Mouse (Mus musculus) intestine, embryonic 15.5 days (tissue): ENCODE measurements around the gene Ccdc9. TPM values are rescaled to one million over a fixed set of nuclear protein-coding genes. Genes with fewer than 3 reads are reported as not detected.

Experiments
- ATAC-seq: fragments of 200-750 bp; cut with Nextera tagmentation; 2 replicates; pipeline ENCODE4 v1.8.0; 2017; ENCODE audit warnings: moderate TSS enrichment, moderate library complexity
- H3K27ac ChIP-seq: fragments of 300-500 bp; sonication (generic); 2 replicates; pipeline ENCODE4 v1.5.1; 2015; ENCODE audit warnings: mild to moderate bottlenecking, inconsistent platforms
- H3K27me3 ChIP-seq: fragments of 300-500 bp; sonication (generic); replicated peaks from 2 replicates; pipeline ENCODE4 v1.6.1; 2015; ENCODE audit warnings: inconsistent platforms
- H3K36me3 ChIP-seq: fragments of 300-500 bp; sonication (generic); 2 replicates; pipeline ENCODE4 v1.6.1; 2015; ENCODE audit warnings: inconsistent platforms
- H3K4me1 ChIP-seq: fragments of 300-500 bp; sonication (generic); replicated peaks from 2 replicates; pipeline ENCODE4 v1.6.1; 2015; ENCODE audit warnings: inconsistent platforms
- H3K4me2 ChIP-seq: fragments of 300-500 bp; sonication (generic); replicated peaks from 2 replicates; pipeline ENCODE4 v1.6.1; 2015; ENCODE audit warnings: mild to moderate bottlenecking, inconsistent platforms
- H3K4me3 ChIP-seq: fragments of 300-500 bp; sonication (generic); replicated peaks from 2 replicates; pipeline ENCODE4 v1.5.1; 2015; ENCODE audit warnings: inconsistent platforms
- H3K9ac ChIP-seq: fragments of 300-500 bp; sonication (generic); 2 replicates; pipeline ENCODE4 v1.6.1; 2015; ENCODE audit warnings: inconsistent platforms
- H3K9me3 ChIP-seq: fragments of 300-500 bp; sonication (generic); 2 replicates; pipeline ENCODE4 v1.6.1; 2016; ENCODE audit warnings: inconsistent platforms
- WGBS: fragments of 180-500 bp; shearing (Covaris S2); methylation state at CpG from one replicate; pipeline ENCODE4 v1.1.7; 2015; 5-methylcytosine and 5-hydroxymethylcytosine counted together
- polyA plus RNA-seq: library from polyadenylated mRNA; unstranded; fragments of >200 nt; fragmentation: Nextera tagmentation; extraction: Ambion mirVana; gene quantifications from 2 replicates; pipeline ENCODE4 v1.2.1, GENCODE M21; 2015

Gene Ccdc9
- 23.3 and 24.7 TPM in 2 replicates for polyA plus RNA-seq

- Histone ChIP-seq H3K36me3 (peaks cover 25% of the 10 kb centered on the region), H3K4me1 (peaks cover 12% of the 10 kb centered on the region), H3K9me3 (no peaks in the 10 kb centered on the region), H3K4me2 (peak within 1 kb of the TSS; percentile 64), H3K27me3 (no peaks in the 10 kb centered on the region), H3K4me3 (peak within 1 kb of the TSS; percentile 62), H3K9ac (peak within 1 kb of the TSS; percentile 64), H3K27ac (peak within 1 kb of the TSS; percentile 95)
- peak; percentile 93 for ATAC-seq
- WGBS, result under 1% methylated on average over 70 of the region's 70 CpGs
Measured at GRCm38 (mm10) chr7:16286026-16286961, at the start of gene Ccdc9. TSS of gene Ccdc9 (minus strand) at chr7:16286795.

- no peak overlapping the region for H3K4me3 ChIP-seq
- no peak for ATAC-seq
- 60% methylated on average over 3 of the region's 3 CpGs for WGBS
- peaks cover 27% of the 10 kb centered on the region for H3K36me3 ChIP-seq
- H3K9ac ChIP-seq, result no peak overlapping the region
- H3K9me3 ChIP-seq, result no peaks in the 10 kb centered on the region
- H3K27me3 ChIP-seq, result no peaks in the 10 kb centered on the region
- H3K4me2 ChIP-seq, result no peak overlapping the region
- H3K27ac ChIP-seq, result no peak overlapping the region
- H3K4me1 ChIP-seq, result peaks cover 4% of the 10 kb centered on the region
Measured at GRCm38 (mm10) chr7:16329146-16329545, 42.6 kb upstream of the Ccdc9 start.

- no peaks in the 10 kb centered on the region for H3K27me3 ChIP-seq
- H3K4me3 ChIP-seq, result no peak overlapping the region
- ATAC-seq, result peak; percentile 32; the same call in 1 of the 2 replicates
- H3K36me3 ChIP-seq, result peaks cover 21% of the 10 kb centered on the region; the same call in 1 of the 2 replicates
- WGBS, result 92% methylated on average over 2 of the region's 2 CpGs
- 0 out of 2 replicates have a peak overlapping the region, but pooled peaks have one; percentile 3 for H3K27ac ChIP-seq
- H3K4me1 ChIP-seq, result peaks cover 4% of the 10 kb centered on the region
- H3K9me3 ChIP-seq, result no peaks in the 10 kb centered on the region
- H3K4me2 ChIP-seq, result no peak overlapping the region
- no peak overlapping the region for H3K9ac ChIP-seq
Measured at GRCm38 (mm10) chr7:16326607-16326971, 40.0 kb upstream of the Ccdc9 start.

- peak overlapping the region; percentile 55; the same call in 1 of the 2 replicates for H3K27ac ChIP-seq
- no peak overlapping the region for H3K9ac ChIP-seq
- peak; percentile 87 for ATAC-seq
- peaks cover 4% of the 10 kb centered on the region for H3K4me1 ChIP-seq
- WGBS, result 25% methylated on average over 8 of the region's 8 CpGs
- no peak overlapping the region for H3K4me3 ChIP-seq
- H3K36me3 ChIP-seq, result peaks cover 21% of the 10 kb centered on the region; the same call in 1 of the 2 replicates
- no peaks in the 10 kb centered on the region for H3K9me3 ChIP-seq
- no peak overlapping the region for H3K4me2 ChIP-seq
- H3K27me3 ChIP-seq, result no peaks in the 10 kb centered on the region
Measured at GRCm38 (mm10) chr7:16325920-16326606, 39.5 kb upstream of the Ccdc9 start.

- no peak overlapping the region for H3K4me2 ChIP-seq
- peaks cover 13% of the 10 kb centered on the region; the same call in 1 of the 2 replicates for H3K36me3 ChIP-seq
- H3K4me1 ChIP-seq, result peaks cover 4% of the 10 kb centered on the region
- H3K27me3 ChIP-seq, result no peaks in the 10 kb centered on the region
- no peak overlapping the region for H3K4me3 ChIP-seq
- no peak for ATAC-seq
- WGBS, result 76% methylated on average over 7 of the region's 7 CpGs
- H3K9ac ChIP-seq, result no peak overlapping the region
- no peak overlapping the region for H3K27ac ChIP-seq
- H3K9me3 ChIP-seq, result no peaks in the 10 kb centered on the region
Measured at GRCm38 (mm10) chr7:16324661-16325060, 38.1 kb upstream of the Ccdc9 start.

GRCm38 (mm10) chr7:16320479-16320878, 33.9 kb upstream of the Ccdc9 start:
- H3K4me1 ChIP-seq, result no peaks in the 10 kb centered on the region
- no peak overlapping the region for H3K9ac ChIP-seq
- no peak overlapping the region for H3K4me2 ChIP-seq
- H3K27ac ChIP-seq, result no peak overlapping the region
- WGBS, result 87% methylated on average over 6 of the region's 6 CpGs
- no peak overlapping the region for H3K4me3 ChIP-seq
- no peaks in the 10 kb centered on the region for H3K27me3 ChIP-seq
- no peaks in the 10 kb centered on the region for H3K9me3 ChIP-seq
- H3K36me3 ChIP-seq, result no peaks in the 10 kb centered on the region
- ATAC-seq, result no peak

- Histone ChIP-seq H3K4me1 (peaks cover 3% of the 10 kb centered on the region), H3K9ac (no peak overlapping the region), H3K27me3 (no peaks in the 10 kb centered on the region), H3K36me3 (no peaks in the 10 kb centered on the region), H3K27ac (no peak overlapping the region), H3K4me2 (no peak overlapping the region), H3K9me3 (no peaks in the 10 kb centered on the region), H3K4me3 (no peak overlapping the region)
- no peak for ATAC-seq
- WGBS, result 93% methylated on average over 4 of the region's 4 CpGs
Measured at GRCm38 (mm10) chr7:16319216-16319615, 32.6 kb upstream of the Ccdc9 start.

- WGBS, result 73% methylated on average over 14 of the region's 14 CpGs
- H3K27me3 ChIP-seq, result no peaks in the 10 kb centered on the region
- ATAC-seq, result no peak
- H3K9ac ChIP-seq, result no peak overlapping the region
- H3K9me3 ChIP-seq, result no peaks in the 10 kb centered on the region
- no peak overlapping the region for H3K27ac ChIP-seq
- no peaks in the 10 kb centered on the region for H3K36me3 ChIP-seq
- H3K4me3 ChIP-seq, result no peak overlapping the region
- H3K4me2 ChIP-seq, result no peak overlapping the region
- peaks cover 19% of the 10 kb centered on the region for H3K4me1 ChIP-seq
Measured at GRCm38 (mm10) chr7:16317094-16317493, 30.5 kb upstream of the Ccdc9 start.

- no peak for ATAC-seq
- no peak overlapping the region for H3K4me3 ChIP-seq
- H3K4me2 ChIP-seq, result no peak overlapping the region
- H3K9me3 ChIP-seq, result no peaks in the 10 kb centered on the region
- WGBS, result 46% methylated on average over 4 of the region's 4 CpGs
- H3K36me3 ChIP-seq, result no peaks in the 10 kb centered on the region
- no peaks in the 10 kb centered on the region for H3K27me3 ChIP-seq
- H3K4me1 ChIP-seq, result peaks cover 35% of the 10 kb centered on the region
- 0 out of 2 replicates have a peak overlapping the region, but pooled peaks have one; percentile 6 for H3K27ac ChIP-seq
- H3K9ac ChIP-seq, result no peak overlapping the region
Measured at GRCm38 (mm10) chr7:16315222-16315759, 28.7 kb upstream of the Ccdc9 start.

- Histone ChIP-seq H3K4me1 (peaks cover 45% of the 10 kb centered on the region), H3K4me3 (peak overlapping the region; percentile 63), H3K27me3 (no peaks in the 10 kb centered on the region), H3K9ac (peak overlapping the region; percentile 79; the same call in 1 of the 2 replicates), H3K36me3 (no peaks in the 10 kb centered on the region), H3K27ac (peak overlapping the region; percentile 95), H3K9me3 (no peaks in the 10 kb centered on the region), H3K4me2 (peak overlapping the region; percentile 99)
- no peak for ATAC-seq
- WGBS, result 11% methylated on average over 13 of the region's 13 CpGs
Measured at GRCm38 (mm10) chr7:16314221-16314775, 27.7 kb upstream of the Ccdc9 start.

GRCm38 (mm10) chr7:16313481-16314220, 27.1 kb upstream of the Ccdc9 start:
- H3K9me3 ChIP-seq, result no peaks in the 10 kb centered on the region
- peak overlapping the region; percentile 63 for H3K4me3 ChIP-seq
- H3K36me3 ChIP-seq, result no peaks in the 10 kb centered on the region
- H3K27ac ChIP-seq, result peak overlapping the region; percentile 95
- under 1% methylated on average over 65 of the region's 66 CpGs for WGBS
- H3K4me2 ChIP-seq, result peak overlapping the region; percentile 99
- H3K9ac ChIP-seq, result peak overlapping the region; percentile 79
- ATAC-seq, result peak; percentile 78
- H3K4me1 ChIP-seq, result peaks cover 52% of the 10 kb centered on the region
- no peaks in the 10 kb centered on the region for H3K27me3 ChIP-seq
